Mouse (Mus musculus) midbrain, embryonic 14.5 days (tissue): ENCODE results near the gene Foxk2. TPM values are rescaled to one million over a fixed set of nuclear protein-coding genes. Genes with fewer than 3 reads are reported as not detected.
"Not testable (repeated sequence)": the region's sequence is repeated elsewhere in the genome, so short reads cannot be mapped to it uniquely, and the experiment has no call there.

Experiments
- ATAC-seq: fragments of 200-750 bp; cut with Nextera tagmentation; 2 replicates; pipeline ENCODE4 v1.8.0; 2017; ENCODE audit warnings: moderate number of reproducible peaks, moderate library complexity; ENCODE audit not compliant: low FRiP score, low TSS enrichment
- DNase-seq: peaks from one replicate; pipeline ENCODE4 v3.0.0-alpha.2; 2015
- H3K27ac ChIP-seq: fragments of 300-500 bp; sonication (generic); replicated peaks from 2 replicates; pipeline ENCODE4 v1.5.1; 2014; ENCODE audit warnings: mild to moderate bottlenecking, low read depth, low read length, moderate library complexity
- H3K27me3 ChIP-seq: fragments of 300-500 bp; sonication (generic); 2 replicates; pipeline ENCODE4 v1.6.1; 2014; ENCODE audit warnings: low read length, control low read depth, mixed read lengths; ENCODE audit not compliant: control insufficient read depth, insufficient read depth
- H3K36me3 ChIP-seq: fragments of 300-500 bp; sonication (generic); 2 replicates; pipeline ENCODE4 v1.6.1; 2014; ENCODE audit warnings: low read length, control low read depth; ENCODE audit not compliant: control insufficient read depth, insufficient read depth
- H3K4me1 ChIP-seq: fragments of 300-500 bp; sonication (generic); 2 replicates; pipeline ENCODE4 v1.6.1; 2014; ENCODE audit warnings: mild to moderate bottlenecking, antibody characterized with exemption, low read length, control low read depth; ENCODE audit not compliant: control insufficient read depth, insufficient read depth
- H3K4me2 ChIP-seq: fragments of 300-500 bp; sonication (generic); 2 replicates; pipeline ENCODE4 v1.6.1; 2014; ENCODE audit warnings: mild to moderate bottlenecking, low read length, moderate library complexity
- H3K4me3 ChIP-seq: fragments of 300-500 bp; sonication (generic); replicated peaks from 2 replicates; pipeline ENCODE4 v1.5.1; 2014; ENCODE audit warnings: low read depth, low read length
- H3K9ac ChIP-seq: fragments of 300-500 bp; sonication (generic); replicated peaks from 2 replicates; pipeline ENCODE4 v1.6.1; 2014; ENCODE audit warnings: mild to moderate bottlenecking, low read length, moderate library complexity
- H3K9me3 ChIP-seq: fragments of 300-500 bp; sonication (generic); 2 replicates; pipeline ENCODE4 v1.6.1; 2016; ENCODE audit warnings: low read length, control low read depth, mixed read lengths; ENCODE audit not compliant: control insufficient read depth
- WGBS: fragments of 180-500 bp; shearing (Covaris S2); extraction: QIAGEN DNeasy Blood & Tissue Kit; methylation state at CpG from one replicate; pipeline ENCODE4 v1.1.7; 2014; 5-methylcytosine and 5-hydroxymethylcytosine counted together
- polyA plus RNA-seq: library from polyadenylated mRNA; unstranded; fragments of >200 nt; fragmentation: Nextera tagmentation; extraction: Ambion mirVana; gene quantifications from 2 replicates; pipeline ENCODE4 v1.2.1, GENCODE M21; 2014

The Foxk2 gene
- polyA plus RNA-seq, 1 experiment from 2014 or later = 16.6 TPM

DNA sequence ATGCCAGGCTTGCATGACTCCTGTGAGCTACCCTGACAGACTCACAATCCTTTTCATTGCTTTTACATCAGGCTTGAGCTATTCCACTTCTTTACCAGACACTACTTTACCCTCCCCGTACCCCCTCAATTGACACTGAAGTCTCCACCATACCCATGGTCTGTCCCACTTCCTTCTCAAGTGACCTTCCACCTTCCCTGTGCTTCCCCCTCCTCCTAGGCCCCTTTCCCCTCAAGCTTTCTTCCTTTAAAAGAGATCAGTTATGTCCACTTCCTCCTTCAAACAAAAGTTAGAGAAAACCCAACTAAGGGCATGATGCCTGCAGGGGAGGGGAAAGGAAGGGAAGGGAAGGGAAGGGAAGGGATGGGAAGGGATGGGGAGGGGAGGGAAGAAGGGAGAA lies 80.5 kb downstream of the Foxk2 start:
- no peaks in the 10 kb centered on the region for H3K4me1 ChIP-seq
- H3K27me3 ChIP-seq = no peaks in the 10 kb centered on the region
- no peak overlapping the region for H3K4me3 ChIP-seq
- WGBS = 94% methylated on average over 1 of the region's 1 CpGs
- H3K4me2 ChIP-seq = no peak overlapping the region
- DNase-seq (no peak), ATAC-seq (no peak)
- H3K36me3 ChIP-seq = peaks cover 34% of the 10 kb centered on the region
- no peak overlapping the region for H3K9ac ChIP-seq
- H3K9me3 ChIP-seq = no peaks in the 10 kb centered on the region
- H3K27ac ChIP-seq = no peak overlapping the region

- DNase-seq, H3K27me3 ChIP-seq, H3K27ac ChIP-seq, H3K4me2 ChIP-seq, H3K9ac ChIP-seq, H3K4me3 ChIP-seq, H3K9me3 ChIP-seq, ATAC-seq, H3K4me1 ChIP-seq: not testable (repeated sequence)
- no CpG with 5 or more reads among the region's 1 CpGs for WGBS
- H3K36me3 ChIP-seq = peaks cover 24% of the 10 kb centered on the region
Measured at GRCm38 (mm10) chr11:121342423-121342822, 82.6 kb downstream of the Foxk2 start.

DNA sequence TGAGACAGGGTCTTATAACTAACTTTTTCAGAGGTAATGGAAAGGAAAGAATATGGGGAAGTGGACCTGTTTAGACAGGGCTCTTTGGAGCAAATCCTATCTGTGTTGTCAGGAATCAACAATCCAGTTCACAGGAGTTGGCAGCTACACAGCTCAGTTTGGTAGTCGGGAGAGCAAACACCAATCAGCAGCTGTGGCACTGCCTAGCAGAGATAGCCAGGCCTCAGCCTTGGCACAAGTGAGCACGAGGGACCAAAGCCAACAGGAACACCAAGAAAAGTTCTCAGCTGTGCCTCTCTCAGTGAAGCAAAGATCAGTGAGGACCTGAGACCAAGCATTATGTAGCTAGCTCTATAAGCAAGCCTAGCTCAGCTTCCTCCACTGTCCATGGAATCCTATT lies 87.2 kb downstream of the Foxk2 start:
- no peak overlapping the region for H3K4me3 ChIP-seq
- no peaks in the 10 kb centered on the region for H3K4me1 ChIP-seq
- peaks cover 16% of the 10 kb centered on the region; the same call in 1 of the 2 replicates for H3K36me3 ChIP-seq
- 89% methylated on average over 2 of the region's 2 CpGs for WGBS
- no peak overlapping the region for H3K4me2 ChIP-seq
- DNase-seq (no peak), ATAC-seq (no peak)
- no peaks in the 10 kb centered on the region for H3K27me3 ChIP-seq
- no peaks in the 10 kb centered on the region for H3K9me3 ChIP-seq
- no peak overlapping the region for H3K27ac ChIP-seq
- H3K9ac ChIP-seq = no peak overlapping the region

GRCm38 (mm10) chr11:121348166-121348565 lies 88.4 kb downstream of the Foxk2 start:
- H3K9ac ChIP-seq = no peak overlapping the region
- no peak overlapping the region for H3K4me3 ChIP-seq
- H3K9me3 ChIP-seq = no peaks in the 10 kb centered on the region
- 98% methylated on average over 2 of the region's 2 CpGs for WGBS
- H3K4me2 ChIP-seq = no peak overlapping the region
- H3K36me3 ChIP-seq = peaks cover 16% of the 10 kb centered on the region; the same call in 1 of the 2 replicates
- ATAC-seq (no peak), DNase-seq (no peak)
- H3K4me1 ChIP-seq = peaks cover 5% of the 10 kb centered on the region
- H3K27me3 ChIP-seq = no peaks in the 10 kb centered on the region
- H3K27ac ChIP-seq = no peak overlapping the region

DNA sequence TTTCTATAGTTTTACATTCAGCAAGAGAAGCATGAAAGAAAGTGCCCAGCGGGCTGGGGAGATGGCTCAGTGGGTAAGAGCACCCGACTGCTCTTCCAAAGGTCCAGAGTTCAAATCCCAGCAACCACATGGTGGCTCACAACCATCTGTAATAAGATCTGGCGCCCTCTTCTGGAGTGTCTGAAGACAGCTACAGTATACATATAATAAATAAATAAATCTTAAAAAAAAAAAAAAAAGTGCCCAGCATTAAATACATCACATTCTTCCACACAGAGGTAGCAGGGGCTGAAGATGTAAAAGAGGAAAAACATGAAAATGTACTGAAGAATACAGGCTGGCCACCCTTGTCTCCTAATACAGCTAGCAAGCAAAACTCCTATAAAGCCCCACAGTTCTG lies 88.9 kb downstream of the Foxk2 start:
- not testable (repeated sequence) for H3K27ac ChIP-seq, H3K4me1 ChIP-seq, DNase-seq, H3K27me3 ChIP-seq, H3K9me3 ChIP-seq, ATAC-seq, H3K9ac ChIP-seq, H3K4me2 ChIP-seq, H3K4me3 ChIP-seq
- 88% methylated on average over 3 of the region's 3 CpGs for WGBS
- peaks cover 16% of the 10 kb centered on the region; the same call in 1 of the 2 replicates for H3K36me3 ChIP-seq

GRCm38 (mm10) chr11:121353326-121354090 lies 93.7 kb downstream of the Foxk2 start:
- Histone ChIP-seq H3K9ac (peak overlapping the region; percentile 90), H3K27ac (peak overlapping the region; percentile 89), H3K36me3 (0 out of 2 replicates have a peak, but pooled peaks cover under 1% of the 10 kb centered on the region), H3K27me3 (no peaks in the 10 kb centered on the region), H3K9me3 (no peaks in the 10 kb centered on the region), H3K4me2 (peak overlapping the region; percentile 84), H3K4me3 (peak overlapping the region; percentile 92), H3K4me1 (peaks cover 14% of the 10 kb centered on the region)
- 3% methylated on average over 41 of the region's 41 CpGs for WGBS
- peak; percentile 37 for DNase-seq
- no peak; the same call in 1 of the 2 replicates for ATAC-seq

GRCm38 (mm10) chr11:121354091-121354707 lies 94.4 kb downstream of the Foxk2 start, which contains the start of gene Wdr45b:
Gene Wdr45b (minus strand): TSS chr11:121354445.
- ATAC-seq = peak; percentile 96
- WGBS = under 1% methylated on average over 69 of the region's 69 CpGs
- H3K4me1 ChIP-seq = peaks cover 14% of the 10 kb centered on the region
- peak within 1 kb of the TSS; percentile 89 for H3K27ac ChIP-seq
- no peaks in the 10 kb centered on the region for H3K9me3 ChIP-seq
- no peaks in the 10 kb centered on the region for H3K27me3 ChIP-seq
- H3K4me3 ChIP-seq = peak within 1 kb of the TSS; percentile 92
- peak within 1 kb of the TSS; percentile 84 for H3K4me2 ChIP-seq
- DNase-seq = peak; percentile 99
- H3K36me3 ChIP-seq = no peaks in the 10 kb centered on the region
- peak within 1 kb of the TSS; percentile 90 for H3K9ac ChIP-seq
